Comparison of ENCODE assay signal across 8 mouse cellular contexts in the genomic region with DNA sequence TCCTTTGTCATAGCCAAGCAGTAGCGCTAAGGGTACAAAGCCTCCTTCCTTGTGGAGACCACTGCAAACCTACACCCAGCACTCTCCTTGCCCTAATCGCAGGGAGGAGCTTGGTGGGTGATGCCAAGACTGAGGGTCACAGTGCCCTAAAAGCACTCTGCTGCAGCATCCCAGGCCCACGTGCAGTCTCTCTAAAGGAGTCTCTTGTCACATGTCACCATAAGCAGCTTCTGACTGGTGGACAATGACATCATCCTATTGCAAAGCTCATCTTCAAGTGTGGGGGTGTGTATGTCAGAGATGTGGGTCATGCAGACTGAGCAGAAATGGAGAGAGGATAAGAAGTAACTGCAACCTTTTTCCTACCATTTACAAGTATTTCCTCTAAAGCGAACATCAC. TPM values are rescaled to one million over a fixed set of nuclear protein-coding genes. Genes with fewer than 3 reads are reported as not detected.
A peak's percentile ranks its signal among the peaks of the same experiment; 100 is the strongest.
DNase-seq lines count a peak whose midpoint lies in the region; ATAC-seq and TF ChIP-seq lines count a peak whose summit lies in the region.

No protein-coding gene starts in this region.

- no peak overlapping the region for H3K27ac ChIP-seq in intestine, embryonic 15.5 days
- H3K27ac ChIP-seq in intestine, postnatal 0 days (ENCODE audit: low read depth, low read length): no peak overlapping the region

- peak; percentile 44 for DNase-seq in cerebellum, adult 8-10 months
- peak; percentile 40 to 55 for DNase-seq in layer of hippocampus, postnatal 10 days (ENCODE audit: low spot score in 2 of 2)
- peak; percentile 63 for DNase-seq in retina, embryonic 14.5 days (ENCODE audit: low spot score)
- no peak for DNase-seq in T-cell, adult 2 months (ENCODE audit: low spot score)
- no peak for DNase-seq in lung, postnatal 25 days (ENCODE audit: low spot score)
- DNase-seq in lung, postnatal 14 days: no peak

- peaks cover 14% of the 10 kb centered on the region for H3K36me3 ChIP-seq in intestine, embryonic 15.5 days
- H3K36me3 ChIP-seq in intestine, postnatal 0 days (ENCODE audit: control insufficient read depth, insufficient read depth): peaks cover 30% of the 10 kb centered on the region

- no peaks in the 10 kb centered on the region for H3K27me3 ChIP-seq in intestine, embryonic 15.5 days (replicated peaks)
- peaks cover 13% of the 10 kb centered on the region for H3K27me3 ChIP-seq in intestine, postnatal 0 days (replicated peaks; ENCODE audit: control insufficient read depth, insufficient read depth, low read length)

- H3K4me1 ChIP-seq in intestine, embryonic 15.5 days (replicated peaks): peaks cover 24% of the 10 kb centered on the region
- no peaks in the 10 kb centered on the region; the same call in 1 of the 2 replicates for H3K4me1 ChIP-seq in intestine, postnatal 0 days (replicated peaks; ENCODE audit: control insufficient read depth, insufficient read depth, low read length)

- H3K4me2 ChIP-seq in intestine, embryonic 15.5 days (replicated peaks): peak overlapping the region; percentile 97; the same call in 1 of the 2 replicates
- no peak overlapping the region for H3K4me2 ChIP-seq in intestine, postnatal 0 days (replicated peaks; ENCODE audit: low read depth)

- H3K9me3 ChIP-seq in intestine, embryonic 15.5 days: no peaks in the 10 kb centered on the region
- H3K9me3 ChIP-seq in intestine, postnatal 0 days (ENCODE audit: control insufficient read depth): no peaks in the 10 kb centered on the region

- no peak for TF ChIP-seq CTCF in intestine, postnatal 0 days (IDR thresholded peaks at IDR 0.05; ENCODE audit: low read depth)

- no peak overlapping the region for H3K9ac ChIP-seq in intestine, embryonic 15.5 days
- H3K9ac ChIP-seq in intestine, postnatal 0 days (ENCODE audit: low read depth, low read length): no peak overlapping the region

- no peak for ATAC-seq in intestine, embryonic 15.5 days
- no peak for ATAC-seq in intestine, postnatal 0 days

- WGBS in intestine, embryonic 15.5 days: 78% methylated on average over 4 of the region's 4 CpGs
- 82% methylated on average over 4 of the region's 4 CpGs for WGBS in intestine, postnatal 0 days

- H3K4me3 ChIP-seq in intestine, embryonic 15.5 days (replicated peaks): no peak overlapping the region
- no peak overlapping the region for H3K4me3 ChIP-seq in intestine, postnatal 0 days (ENCODE audit: low read depth, low read length)

RNA-seq across cellular contexts. Expression of gene Atp8b2, which starts 3.9 kb away (rescaled TPM):
- 8.4 and 10.5 TPM in 2 replicates for polyA plus RNA-seq in intestine, embryonic 15.5 days (2015; fragmentation: Nextera tagmentation; extraction: Ambion mirVana)
- 2.4 TPM in 2 replicates for polyA plus RNA-seq in intestine, postnatal 0 days (2015; fragmentation: Nextera tagmentation; extraction: Ambion mirVana)
- 10 to 100 TPM; 79.5 to 90.1 TPM for total RNA-seq in layer of hippocampus, postnatal 10 days (2021)

RNA-seq across cellular contexts. Expression of gene Hax1, which starts 39.1 kb away (rescaled TPM):
- 128 and 134 TPM in 2 replicates for polyA plus RNA-seq in intestine, embryonic 15.5 days (2015; fragmentation: Nextera tagmentation; extraction: Ambion mirVana)
- 64.0 and 65.1 TPM in 2 replicates for polyA plus RNA-seq in intestine, postnatal 0 days (2015; fragmentation: Nextera tagmentation; extraction: Ambion mirVana)
- total RNA-seq in layer of hippocampus, postnatal 10 days (2021): 10 to 100 TPM; 60.7 to 67.3 TPM

RNA-seq across cellular contexts. Expression of gene Il6ra, which starts 46.4 kb away (rescaled TPM):
- polyA plus RNA-seq in intestine, embryonic 15.5 days (2015; fragmentation: Nextera tagmentation; extraction: Ambion mirVana): 2.3 and 2.8 TPM in 2 replicates
- polyA plus RNA-seq in intestine, postnatal 0 days (2015; fragmentation: Nextera tagmentation; extraction: Ambion mirVana): 2.8 and 3.2 TPM in 2 replicates
- 1 to 10 TPM; 4.2 to 4.7 TPM for total RNA-seq in layer of hippocampus, postnatal 10 days (2021)

Comparison
In these comparisons a context has a peak if more than half of its experiments do, and no peak if none do; other contexts are left out.
1. DNase-seq: peak in cerebellum, adult 8-10 months (single experiment), layer of hippocampus, postnatal 10 days (2 of 2) and retina, embryonic 14.5 days (single experiment); none in T-cell, adult 2 months (single experiment), lung, postnatal 25 days (single experiment) and lung, postnatal 14 days (single experiment).